Mouse (Mus musculus): ENCODE data around the gene Trrap.

The Trrap gene

GRCm38 (mm10) chr5:144786464-144786863 is 18.9 kb downstream of the Trrap start:
- no peak for DNase-seq (ENCODE audit: low spot score)

- DNase-seq (ENCODE audit: low spot score): no peak
These were observed 25.8 kb downstream of the Trrap start for GRCm38 (mm10) chr5:144793374-144793773.

- no peak for DNase-seq (ENCODE audit: low spot score)
These were observed 27.2 kb downstream of the Trrap start for GRCm38 (mm10) chr5:144794687-144795086.

DNA sequence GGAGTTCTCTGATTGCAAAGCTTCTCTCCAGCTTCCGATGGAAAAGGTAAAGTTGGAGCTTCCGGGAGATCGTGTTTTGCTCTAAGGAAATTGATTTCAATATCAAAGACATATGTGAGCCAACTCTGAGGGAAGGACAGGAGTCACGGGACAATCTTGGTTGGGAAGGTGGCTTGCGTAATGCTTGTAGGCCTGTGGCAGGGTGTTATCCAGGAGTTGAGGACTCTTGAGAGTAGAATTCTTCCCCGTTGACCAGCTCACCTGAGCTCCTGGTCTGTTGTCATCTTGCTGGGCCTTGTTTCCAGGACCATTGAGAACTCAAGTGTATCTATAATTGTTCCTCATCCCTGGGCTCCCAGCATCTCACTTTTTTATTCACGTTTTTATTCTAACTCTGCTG is 29.6 kb downstream of the Trrap start:
- DNase-seq (ENCODE audit: low spot score): no peak

DNA sequence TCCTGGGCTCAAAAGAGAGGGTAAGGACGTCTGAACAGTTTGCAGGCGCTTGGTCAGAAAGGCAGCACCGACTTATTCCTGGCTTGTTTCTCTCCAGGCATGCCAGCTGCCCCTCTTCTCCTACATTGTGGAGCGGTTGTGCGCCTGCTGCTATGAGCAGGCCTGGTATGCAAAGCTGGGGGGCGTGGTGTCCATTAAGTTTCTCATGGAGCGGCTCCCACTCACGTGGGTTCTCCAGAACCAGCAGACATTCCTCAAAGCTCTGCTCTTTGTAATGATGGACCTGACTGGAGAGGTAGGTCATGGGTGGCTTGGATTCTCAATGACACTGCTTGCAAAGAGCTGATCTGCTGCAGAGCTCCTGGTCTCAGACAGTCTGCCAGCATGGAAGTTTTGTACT is 35.5 kb downstream of the Trrap start:
- no peak for DNase-seq (ENCODE audit: low spot score)

DNA sequence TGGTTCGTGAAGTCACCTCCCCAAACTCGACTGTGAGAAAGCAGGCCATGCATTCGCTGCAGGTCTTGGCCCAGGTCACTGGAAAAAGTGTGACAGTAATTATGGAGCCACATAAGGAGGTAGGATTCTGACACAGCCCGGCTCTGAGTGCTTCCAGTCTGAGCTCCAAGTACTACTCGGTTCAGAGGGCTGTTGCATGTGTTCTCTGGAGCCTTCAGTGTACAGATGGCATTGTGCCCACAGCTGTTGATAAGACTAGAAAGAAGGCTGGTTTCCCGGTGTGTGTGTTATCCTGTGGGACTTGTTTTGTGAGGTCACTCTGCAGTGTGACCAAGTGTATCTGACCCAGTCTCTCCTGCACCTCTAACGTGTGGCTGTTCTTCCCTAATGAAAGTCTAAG is 36.6 kb downstream of the Trrap start:
- no peak for DNase-seq (ENCODE audit: low spot score)

GRCm38 (mm10) chr5:144806931-144807330 is 39.4 kb downstream of the Trrap start:
- DNase-seq (ENCODE audit: low spot score): no peak

- no peak for DNase-seq (ENCODE audit: low spot score)
These were observed 61.0 kb downstream of the Trrap start for GRCm38 (mm10) chr5:144828365-144829102.

DNA sequence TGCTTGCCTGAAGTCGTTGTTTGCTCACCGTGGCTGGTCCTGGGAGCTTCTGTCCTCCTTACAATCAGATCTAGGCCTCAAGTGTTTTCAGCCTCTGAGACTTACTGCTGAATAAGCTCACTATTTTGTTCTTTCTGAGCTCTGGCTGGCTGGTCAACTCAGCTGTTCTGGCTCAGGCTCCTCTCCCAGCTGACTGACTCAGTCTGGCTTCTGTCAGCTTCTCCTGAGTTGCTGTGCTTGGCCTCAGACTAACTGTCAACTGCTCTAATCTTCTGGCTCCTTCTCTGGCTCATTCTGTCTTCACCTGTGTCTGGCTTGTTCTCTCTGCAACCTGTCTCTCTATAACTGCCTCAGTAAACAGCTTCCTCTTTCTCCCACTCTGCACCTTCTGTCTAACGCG is 62.1 kb downstream of the Trrap start:
- no peak for DNase-seq (ENCODE audit: low spot score)

DNA sequence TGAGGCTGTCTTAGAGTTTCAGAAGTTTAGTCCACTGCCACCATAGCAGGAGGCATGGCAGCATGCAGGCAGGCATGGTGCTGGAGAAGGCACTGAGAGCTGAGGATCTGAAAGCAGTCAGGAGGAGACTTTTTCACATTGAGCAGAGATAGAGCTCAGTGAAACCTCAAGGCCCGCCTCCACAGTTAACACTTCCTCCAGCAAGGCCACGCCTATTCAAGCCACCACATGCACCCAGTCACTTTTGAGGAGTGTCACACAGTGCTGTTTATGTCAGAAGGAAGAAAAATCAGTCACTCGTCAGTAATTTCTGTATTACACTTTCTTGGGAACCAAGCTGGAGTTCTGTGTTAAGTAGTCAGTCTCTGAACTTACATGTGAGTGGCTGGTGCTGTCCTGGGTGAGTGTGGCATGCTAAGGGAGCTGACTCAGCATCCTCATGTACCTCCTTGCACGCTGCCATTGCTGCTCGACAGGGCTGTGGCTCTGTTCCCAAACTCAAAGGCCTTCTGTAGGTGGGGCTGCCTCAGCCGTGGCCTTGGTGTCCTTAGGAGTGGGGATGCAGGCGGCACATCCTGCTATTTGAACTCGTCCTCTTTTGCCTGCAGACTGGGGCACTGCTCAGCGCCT is 64.4 kb downstream of the Trrap start:
- DNase-seq (ENCODE audit: low spot score): no peak

GRCm38 (mm10) chr5:144836100-144836499 is 68.6 kb downstream of the Trrap start:
- DNase-seq (ENCODE audit: low spot score): no peak

GRCm38 (mm10) chr5:144845352-144845751 is 77.8 kb downstream of the Trrap start:
- no peak for DNase-seq (ENCODE audit: low spot score)

GRCm38 (mm10) chr5:144848735-144849134 is 81.2 kb downstream of the Trrap start:
- no peak for DNase-seq (ENCODE audit: low spot score)

DNA sequence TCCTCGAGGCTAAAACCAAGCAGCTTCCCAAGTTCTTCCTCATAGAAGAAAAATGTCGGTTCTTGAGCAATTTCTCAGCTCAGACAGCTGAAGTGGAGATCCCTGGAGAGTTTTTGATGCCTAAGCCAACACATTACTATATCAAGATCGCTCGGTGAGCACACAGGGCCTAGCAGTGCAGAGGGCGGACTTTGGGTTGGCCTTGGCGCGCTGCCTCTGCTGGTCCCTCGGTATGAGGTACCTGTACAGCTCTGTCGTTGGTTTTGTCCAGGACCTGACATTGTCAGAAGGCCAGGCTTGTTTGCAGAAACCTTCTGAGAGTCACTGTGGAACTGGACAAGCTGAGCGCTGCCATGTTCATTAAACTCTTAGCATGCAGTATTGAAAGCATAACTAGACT is 82.4 kb downstream of the Trrap start:
- DNase-seq (ENCODE audit: low spot score): no peak

GRCm38 (mm10) chr5:144851820-144852219 is 84.3 kb downstream of the Trrap start:
- DNase-seq (ENCODE audit: low spot score): no peak

DNA sequence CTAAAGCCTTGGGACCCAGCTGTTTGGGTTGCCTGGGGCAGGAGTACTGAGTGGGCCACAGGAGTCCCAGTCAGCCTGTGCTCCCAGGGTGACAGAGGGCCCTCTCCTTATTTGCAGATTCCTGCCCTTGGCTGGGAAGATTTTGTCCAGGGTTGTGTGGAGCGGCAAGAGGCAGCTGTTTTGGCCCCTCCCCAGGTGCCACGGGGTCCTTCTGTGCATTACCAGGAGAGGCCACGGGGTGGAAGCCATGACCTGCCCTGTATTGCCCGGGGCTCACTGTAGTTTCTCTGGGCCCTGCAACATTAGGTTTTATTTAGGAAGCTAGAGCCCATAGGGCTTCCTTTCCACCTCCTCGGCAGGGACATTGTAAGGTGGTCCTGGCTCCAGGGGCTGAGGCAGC is 86.4 kb downstream of the Trrap start:
- DNase-seq (ENCODE audit: low spot score): no peak

- no peak for DNase-seq (ENCODE audit: low spot score)
These were observed 88.4 kb downstream of the Trrap start for GRCm38 (mm10) chr5:144855936-144856335.

DNA sequence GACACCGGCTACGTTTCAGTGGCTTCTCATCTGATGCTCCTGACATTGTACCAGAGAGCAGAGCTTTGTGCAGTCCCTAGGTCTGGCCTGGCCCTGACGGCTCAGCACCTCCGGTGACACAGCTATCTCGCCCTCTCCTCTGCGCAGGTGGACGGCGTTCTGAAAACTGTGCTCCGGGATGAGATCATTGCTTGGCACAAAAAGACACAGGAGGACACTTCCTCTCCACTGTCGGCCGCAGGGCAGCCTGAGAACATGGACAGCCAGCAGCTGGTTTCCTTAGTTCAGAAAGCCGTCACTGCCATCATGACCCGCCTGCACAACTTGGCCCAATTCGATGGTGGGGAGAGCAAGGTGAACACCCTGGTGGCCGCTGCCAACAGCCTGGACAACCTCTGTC is 91.0 kb downstream of the Trrap start:
- DNase-seq (ENCODE audit: low spot score): no peak

- no peak for DNase-seq (ENCODE audit: low spot score)
These were observed 91.8 kb downstream of the Trrap start for GRCm38 (mm10) chr5:144859284-144859683.

GRCm38 (mm10) chr5:144860913-144861312 is 93.4 kb downstream of the Trrap start:
- no peak for DNase-seq (ENCODE audit: low spot score)

- no peak for DNase-seq (ENCODE audit: low spot score)
These were observed 99.4 kb downstream of the Trrap start for GRCm38 (mm10) chr5:144866923-144867322.

- DNase-seq (ENCODE audit: low spot score): no peak
These were observed 101.9 kb downstream of the Trrap start for GRCm38 (mm10) chr5:144869466-144869865.

GRCm38 (mm10) chr5:144870782-144871181 is 103.2 kb downstream of the Trrap start:
- DNase-seq (ENCODE audit: low spot score): no peak

DNA sequence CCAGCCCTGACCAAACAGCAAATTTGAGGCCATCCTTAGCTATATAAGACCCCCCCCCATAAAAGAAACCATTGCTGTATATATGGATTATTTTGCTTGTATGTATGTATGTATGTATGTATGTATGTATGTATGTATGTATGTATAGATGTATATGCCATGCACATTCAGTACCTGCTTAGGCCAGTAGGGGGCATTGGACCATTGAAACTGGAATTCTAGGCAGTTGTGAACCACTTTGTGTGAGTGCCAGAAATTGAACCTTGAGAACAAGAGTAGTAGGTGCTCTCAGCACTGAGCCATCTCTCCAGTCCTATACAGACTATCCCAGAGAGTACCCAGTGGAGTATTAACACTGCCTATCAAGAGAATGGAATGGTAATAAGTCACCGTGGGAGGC is 104.2 kb downstream of the Trrap start:
- DNase-seq (ENCODE audit: low spot score): peak; percentile 25
